Mouse (Mus musculus) midbrain, embryonic 11.5 days (tissue): ENCODE data around the gene Nacad. TPM values are rescaled to one million over a fixed set of nuclear protein-coding genes. Genes with fewer than 3 reads are reported as not detected.

Experiments
- ATAC-seq: fragments of 200-750 bp; cut with Nextera tagmentation; 2 replicates; pipeline ENCODE4 v1.8.0; 2017; ENCODE audit warnings: moderate TSS enrichment, moderate library complexity; ENCODE audit not compliant: low FRiP score
- DNase-seq: peaks from one replicate; pipeline ENCODE4 v3.0.0; 2015; ENCODE audit warnings: low spot score; ENCODE audit errors: missing footprints
- H3K27ac ChIP-seq: fragments of 300-500 bp; sonication (generic); 2 replicates; pipeline ENCODE4 v1.5.1; 2014; ENCODE audit warnings: low read depth, low read length
- H3K27me3 ChIP-seq: fragments of 300-500 bp; sonication (generic); 2 replicates; pipeline ENCODE4 v1.6.1; 2014; ENCODE audit warnings: mild to moderate bottlenecking, low read length, moderate library complexity, mixed read lengths; ENCODE audit not compliant: control insufficient read depth, insufficient read depth
- H3K36me3 ChIP-seq: fragments of 300-500 bp; sonication (generic); 2 replicates; pipeline ENCODE4 v1.6.1; 2014; ENCODE audit warnings: mild to moderate bottlenecking, low read length, moderate library complexity, mixed read lengths; ENCODE audit not compliant: control insufficient read depth, insufficient read depth
- H3K4me1 ChIP-seq: fragments of 300-500 bp; sonication (generic); 2 replicates; pipeline ENCODE4 v1.6.1; 2014; ENCODE audit warnings: low read length; ENCODE audit not compliant: control insufficient read depth, insufficient read depth
- H3K4me2 ChIP-seq: fragments of 300-500 bp; sonication (generic); 2 replicates; pipeline ENCODE4 v1.6.1; 2014; ENCODE audit warnings: mild to moderate bottlenecking, moderate library complexity
- H3K4me3 ChIP-seq: fragments of 300-500 bp; sonication (generic); 2 replicates; pipeline ENCODE4 v1.5.1; 2014; ENCODE audit warnings: low read depth, low read length
- H3K9ac ChIP-seq: fragments of 300-500 bp; sonication (generic); 2 replicates; pipeline ENCODE4 v1.6.1; 2014; ENCODE audit warnings: low read length
- H3K9me3 ChIP-seq: fragments of 300-500 bp; sonication (generic); 2 replicates; pipeline ENCODE4 v1.6.1; 2016; ENCODE audit warnings: low read length; ENCODE audit not compliant: control insufficient read depth
- WGBS: fragments of 180-500 bp; shearing (Covaris S2); extraction: QIAGEN DNeasy Blood & Tissue Kit; methylation state at CpG from one replicate; pipeline ENCODE4 v1.1.7; 2014; 5-methylcytosine and 5-hydroxymethylcytosine counted together
- polyA plus RNA-seq: library from polyadenylated mRNA; unstranded; fragments of >200 nt; fragmentation: Nextera tagmentation; extraction: Ambion mirVana; gene quantifications from 2 replicates; pipeline ENCODE4 v1.2.1, GENCODE M21; 2014

Gene Nacad
- polyA plus RNA-seq, 1 experiment from 2014 or later, result 37.1 TPM

DNA sequence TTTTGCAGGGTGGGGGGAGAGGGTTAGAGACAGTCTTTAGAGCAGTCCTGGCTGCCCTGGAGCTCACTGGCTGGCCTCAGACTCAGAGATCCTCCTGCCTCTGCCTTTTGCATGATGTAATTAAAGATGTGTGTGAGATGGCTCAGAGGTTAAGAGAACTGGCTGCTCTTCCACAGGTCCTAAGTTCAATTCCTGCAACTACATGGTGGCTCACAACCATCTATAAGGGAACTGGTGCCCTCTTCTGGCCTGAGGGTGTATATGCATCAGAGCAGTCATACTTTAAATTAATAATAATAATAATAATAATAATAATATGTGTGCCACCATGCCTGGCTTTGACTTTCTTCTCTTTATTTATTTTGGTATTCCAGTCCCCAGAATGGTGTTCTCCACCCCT lies 23.8 kb upstream of the Nacad start:
- Histone ChIP-seq H3K27me3 (no peaks in the 10 kb centered on the region), H3K4me3 (no peak overlapping the region), H3K27ac (no peak overlapping the region), H3K9me3 (no peaks in the 10 kb centered on the region), H3K4me1 (peaks cover 9% of the 10 kb centered on the region), H3K4me2 (no peak overlapping the region), H3K9ac (no peak overlapping the region), H3K36me3 (no peaks in the 10 kb centered on the region)
- DNase-seq, result no peak
- ATAC-seq, result no peak

DNA sequence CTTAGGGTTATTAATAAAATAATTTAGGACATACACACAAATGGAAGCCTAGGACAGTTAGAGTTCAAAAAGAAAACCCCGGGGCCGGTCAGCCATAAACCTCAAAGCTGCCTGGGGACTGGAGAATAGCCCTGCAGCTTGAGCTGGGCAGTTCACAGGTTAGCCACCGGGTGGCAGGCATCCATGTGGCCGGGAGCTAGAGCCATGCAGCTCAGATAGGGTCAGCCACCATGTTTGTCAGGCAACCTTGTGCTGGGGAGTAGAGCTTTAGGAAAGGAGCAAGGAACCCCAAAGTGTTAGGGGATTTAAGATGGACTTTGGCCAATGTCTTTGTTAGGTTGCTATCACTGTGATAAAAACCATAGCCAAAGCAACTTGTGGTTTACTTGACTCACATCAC lies 22.7 kb upstream of the Nacad start:
- Histone ChIP-seq H3K4me2 (no peak overlapping the region), H3K9ac (no peak overlapping the region), H3K4me3 (no peak overlapping the region), H3K36me3 (peaks cover 2% of the 10 kb centered on the region), H3K9me3 (no peaks in the 10 kb centered on the region), H3K4me1 (peaks cover 12% of the 10 kb centered on the region), H3K27ac (no peak overlapping the region), H3K27me3 (no peaks in the 10 kb centered on the region)
- 18% methylated on average over 4 of the region's 4 CpGs for WGBS
- ATAC-seq (0 out of 2 replicates have a peak, but pooled peaks have one; percentile 40), DNase-seq (peak; percentile 93)

DNA sequence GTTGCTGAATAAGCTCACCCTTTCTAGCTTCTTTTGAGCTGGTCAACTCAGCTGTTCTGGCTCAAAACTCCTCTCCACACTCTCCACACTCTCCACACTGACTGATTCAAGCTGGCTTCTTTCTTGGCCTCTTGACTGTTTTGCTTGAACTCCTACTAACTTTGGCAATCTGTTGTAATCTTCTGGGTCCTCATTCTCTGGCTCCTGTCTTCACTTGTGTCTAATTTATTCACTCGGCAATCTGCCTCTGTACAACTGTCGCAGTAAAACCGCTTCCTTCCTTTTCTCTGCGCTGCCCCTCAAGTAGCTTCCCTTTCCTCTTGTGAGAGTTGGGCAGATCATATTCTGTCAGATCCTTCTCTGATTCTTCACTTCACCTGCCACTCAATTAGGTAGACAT lies 21.9 kb upstream of the Nacad start:
- DNase-seq, result no peak
- 91% methylated on average over 4 of the region's 4 CpGs for whole genome bisulfite sequencing
- H3K4me1 ChIP-seq, result peaks cover 12% of the 10 kb centered on the region
- H3K27ac ChIP-seq, result no peak overlapping the region
- no peak overlapping the region for H3K4me2 ChIP-seq
- H3K36me3 ChIP-seq, result peaks cover 8% of the 10 kb centered on the region
- H3K9me3 ChIP-seq, result no peaks in the 10 kb centered on the region
- H3K4me3 ChIP-seq, result no peak overlapping the region
- no peaks in the 10 kb centered on the region for H3K27me3 ChIP-seq
- H3K9ac ChIP-seq, result no peak overlapping the region
- no peak for ATAC-seq

DNA sequence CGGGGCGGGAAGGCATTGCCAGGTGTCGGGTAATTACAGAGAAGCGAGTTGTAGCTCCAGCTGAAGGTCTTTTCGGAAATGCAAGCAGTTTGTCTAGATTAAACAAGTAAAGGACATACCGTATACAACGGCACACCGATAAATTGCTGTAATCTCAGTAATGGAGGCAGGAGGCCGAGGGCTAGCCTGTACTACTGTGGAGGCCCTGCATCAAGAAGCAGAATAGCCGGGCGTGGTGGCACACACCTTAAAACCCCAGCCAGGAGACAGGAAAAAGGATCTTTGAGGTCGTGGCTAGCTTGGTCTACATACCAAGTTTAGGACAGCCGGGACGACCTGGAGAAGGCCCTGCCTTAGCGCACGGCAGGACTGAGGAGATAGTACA lies 20.5 kb upstream of the Nacad start:
- H3K4me3 ChIP-seq, result peak overlapping the region; percentile 77
- H3K27ac ChIP-seq, result peak overlapping the region; percentile 61; the same call in 1 of the 2 replicates
- no peak; the same call in none of the 2 replicates for ATAC-seq
- H3K4me2 ChIP-seq, result peak overlapping the region; percentile 89
- no peaks in the 10 kb centered on the region for H3K27me3 ChIP-seq
- H3K4me1 ChIP-seq, result peaks cover 12% of the 10 kb centered on the region
- H3K9me3 ChIP-seq, result no peaks in the 10 kb centered on the region
- peak overlapping the region; percentile 84 for H3K9ac ChIP-seq
- DNase-seq, result no peak
- peaks cover 12% of the 10 kb centered on the region for H3K36me3 ChIP-seq
- 10% methylated on average over 16 of the region's 16 CpGs for WGBS

DNA sequence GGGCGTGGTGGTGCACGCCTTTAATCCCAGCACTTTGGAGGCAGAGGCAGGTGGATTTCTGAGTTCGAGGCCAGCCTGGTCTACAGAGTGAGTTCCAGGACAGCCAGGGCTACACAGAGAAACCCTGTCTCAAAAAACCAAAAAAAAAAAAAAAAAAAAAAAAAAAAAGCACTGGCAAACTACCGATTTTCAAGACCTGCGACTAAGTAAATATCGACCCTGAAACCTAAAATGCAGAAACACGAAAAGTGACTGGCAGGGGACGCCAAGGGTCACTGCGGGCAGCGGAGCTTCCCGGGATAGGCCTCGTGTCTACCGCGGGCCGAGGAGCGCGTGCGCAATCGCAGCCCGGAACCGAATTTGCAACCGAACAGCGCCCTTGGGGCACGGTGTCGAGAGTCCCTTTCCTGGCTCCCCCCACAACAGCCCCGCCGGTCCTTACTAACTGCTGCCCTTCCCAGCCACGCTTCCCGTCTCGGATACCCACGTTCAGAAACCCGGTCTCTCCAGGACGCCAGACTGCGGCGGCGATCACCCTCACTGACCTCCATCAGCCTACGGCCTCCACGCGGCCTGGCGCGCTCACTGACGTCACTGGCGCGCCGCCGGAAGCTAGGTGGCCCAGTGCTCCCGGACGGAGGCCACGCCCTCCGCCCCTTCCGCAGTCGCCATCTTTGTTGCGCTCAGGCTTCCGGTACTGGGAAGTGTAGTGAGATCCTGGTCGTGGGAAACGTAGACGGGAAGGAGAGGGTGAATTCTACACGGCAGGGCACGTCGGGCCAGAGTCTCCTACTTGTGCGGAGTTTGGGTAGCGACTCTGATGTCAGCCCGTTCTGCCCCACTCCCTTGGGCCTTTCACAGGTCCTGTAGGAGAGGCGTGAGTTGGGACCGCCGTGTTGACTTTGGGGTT lies 19.9 kb upstream of the Nacad start, which contains the start of gene Tbrg4:
Gene Tbrg4, minus strand, starts transcription at position 590 of the 910 bp plus-strand sequence.
- WGBS, result under 1% methylated on average over 66 of the region's 66 CpGs
- ATAC-seq, result peak; percentile 97
- DNase-seq, result peak; percentile 100

DNA sequence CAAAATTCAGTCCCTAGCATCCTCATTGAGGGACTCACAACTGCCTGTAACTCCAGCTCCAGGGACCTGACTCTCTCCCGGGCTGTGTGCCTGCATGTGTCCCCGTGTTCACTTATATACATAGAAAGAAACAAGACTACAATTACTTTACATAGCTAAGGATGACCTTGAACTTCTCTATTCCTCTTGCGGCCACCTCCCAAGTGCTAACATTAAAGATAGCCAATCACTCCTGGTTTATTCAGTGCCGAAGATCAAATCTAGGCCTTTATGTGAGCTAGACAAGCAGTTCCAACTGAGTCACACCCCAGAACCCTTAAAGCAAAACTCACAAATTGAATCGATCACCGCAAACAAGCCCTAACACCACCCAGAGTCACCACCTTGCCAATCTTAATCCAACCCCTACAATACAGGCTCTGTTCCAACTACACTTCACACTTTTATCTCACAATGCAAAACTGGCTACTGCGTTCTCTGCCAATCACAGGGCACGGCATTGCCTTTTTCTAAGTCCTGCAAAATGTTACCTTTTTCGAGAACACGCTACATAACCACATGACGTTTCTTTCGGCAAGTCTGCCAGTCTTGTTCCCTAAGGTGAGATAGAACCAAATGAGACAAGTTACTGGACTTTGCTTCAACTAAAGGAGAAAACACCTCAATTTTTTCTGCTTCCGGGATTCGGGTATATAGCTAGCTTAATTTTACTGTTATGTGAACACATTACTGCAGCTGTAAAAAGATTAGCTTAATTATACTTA lies 18.9 kb upstream of the Nacad start:
- H3K27ac ChIP-seq, result no peak overlapping the region
- no peaks in the 10 kb centered on the region for H3K27me3 ChIP-seq
- H3K4me2 ChIP-seq, result peak overlapping the region; percentile 63
- DNase-seq, result no peak
- WGBS, result 76% methylated on average over 14 of the region's 14 CpGs
- ATAC-seq, result no peak
- H3K4me3 ChIP-seq, result peak overlapping the region; percentile 77
- peaks cover 23% of the 10 kb centered on the region for H3K36me3 ChIP-seq
- H3K9ac ChIP-seq, result peak overlapping the region; percentile 84
- no peaks in the 10 kb centered on the region for H3K9me3 ChIP-seq
- H3K4me1 ChIP-seq, result peaks cover 12% of the 10 kb centered on the region

More for the DNA sequence above, 19.9 kb upstream of the Nacad start, which contains the start of gene Tbrg4:
- peak within 1 kb of the TSS; percentile 89 for H3K4me2 ChIP-seq
- H3K9me3 ChIP-seq, result no peaks in the 10 kb centered on the region
- H3K27ac ChIP-seq, result peak within 1 kb of the TSS; percentile 61
- H3K9ac ChIP-seq, result peak within 1 kb of the TSS; percentile 84
- peaks cover 12% of the 10 kb centered on the region for H3K4me1 ChIP-seq
- H3K27me3 ChIP-seq, result no peaks in the 10 kb centered on the region
- peaks cover 15% of the 10 kb centered on the region for H3K36me3 ChIP-seq
- peak within 1 kb of the TSS; percentile 77 for H3K4me3 ChIP-seq

DNA sequence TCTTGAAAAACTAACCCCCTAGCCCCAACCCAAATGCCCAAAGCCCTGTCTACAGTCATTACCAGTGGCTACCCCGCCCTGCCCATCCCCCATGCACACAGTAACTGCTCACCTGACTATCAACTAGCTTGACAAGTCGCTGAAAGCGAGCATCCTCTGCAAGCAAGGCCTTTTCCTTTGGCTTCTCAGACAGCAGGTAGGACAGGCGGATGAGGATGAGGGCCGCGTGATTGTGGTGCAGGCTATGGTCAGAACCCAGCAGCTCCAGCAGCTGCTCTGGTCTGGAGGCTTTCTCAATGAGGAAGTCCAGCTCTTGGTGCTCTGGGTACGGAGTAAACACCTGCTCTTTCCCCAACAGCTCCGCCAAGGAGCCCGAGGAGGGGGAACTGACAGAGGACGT lies 17.9 kb upstream of the Nacad start:
- DNase-seq (no peak), ATAC-seq (no peak)
- 93% methylated on average over 10 of the region's 10 CpGs for WGBS
- Histone ChIP-seq H3K9me3 (no peaks in the 10 kb centered on the region), H3K4me2 (no peak overlapping the region), H3K4me1 (peaks cover 12% of the 10 kb centered on the region), H3K27me3 (no peaks in the 10 kb centered on the region), H3K4me3 (no peak overlapping the region), H3K27ac (no peak overlapping the region), H3K9ac (no peak overlapping the region), H3K36me3 (peaks cover 33% of the 10 kb centered on the region)

DNA sequence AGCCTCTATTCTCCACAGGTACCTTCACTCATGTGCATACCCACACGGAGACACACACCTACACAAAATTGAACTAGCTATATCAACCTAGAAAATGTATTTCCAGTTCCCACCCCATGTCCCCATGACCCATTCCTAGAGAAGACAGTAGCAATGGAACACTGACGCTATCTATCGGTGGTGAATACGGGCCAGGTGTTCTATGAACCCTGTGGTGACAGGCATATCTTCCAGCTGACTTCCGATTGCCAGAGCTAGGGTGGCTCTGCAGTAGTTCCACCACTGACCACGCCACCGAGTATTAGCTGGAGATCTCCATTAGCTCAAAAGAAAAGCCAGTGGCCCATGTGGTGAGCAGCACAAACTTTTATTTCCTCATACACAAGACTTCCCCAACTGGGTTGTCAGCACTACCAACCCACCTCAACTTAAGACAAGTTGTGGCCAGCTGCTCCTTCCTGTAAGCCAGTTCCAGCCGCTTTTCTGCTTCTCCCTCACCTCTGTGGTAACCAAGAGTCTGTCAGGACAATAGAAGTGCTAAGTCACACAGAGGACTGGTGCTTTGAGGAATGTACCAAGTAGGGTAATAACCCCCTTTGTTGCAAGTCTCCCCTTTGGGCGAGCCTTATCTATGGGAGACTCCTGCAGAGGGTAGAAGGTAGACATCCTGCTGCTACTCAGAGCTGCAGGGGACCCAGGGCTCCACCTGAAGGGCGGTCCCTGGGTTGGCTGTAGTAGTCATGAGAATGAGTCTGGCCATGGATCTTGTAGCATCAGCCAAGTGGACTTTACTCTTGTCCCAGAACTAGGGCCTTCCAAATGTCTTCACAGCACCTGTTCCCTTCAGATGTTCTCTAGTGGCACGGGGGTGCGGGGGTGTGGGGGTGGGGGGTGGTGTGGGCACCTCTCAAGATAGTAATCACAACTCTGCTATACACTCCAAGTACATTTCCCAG lies 9.7 kb upstream of the Nacad start:
- 93% methylated on average over 12 of the region's 12 CpGs for WGBS
- ATAC-seq, result no peak
- Histone ChIP-seq H3K27ac (no peak overlapping the region), H3K9ac (no peak overlapping the region), H3K27me3 (no peaks in the 10 kb centered on the region), H3K4me2 (no peak overlapping the region), H3K36me3 (peaks cover 46% of the 10 kb centered on the region), H3K4me1 (no peaks in the 10 kb centered on the region), H3K4me3 (no peak overlapping the region), H3K9me3 (no peaks in the 10 kb centered on the region)
- no peak for DNase-seq
